Mouse (Mus musculus) intestine, embryonic 14.5 days (tissue): ENCODE data around the gene Tespa1. TPM values are rescaled to one million over a fixed set of nuclear protein-coding genes. Genes with fewer than 3 reads are reported as not detected.
"Not testable (repeated sequence)": the region's sequence is repeated elsewhere in the genome, so short reads cannot be mapped to it uniquely, and the experiment has no call there.

ENCODE experiments used
- ATAC-seq: fragments of 200-750 bp; cut with Nextera tagmentation; replicated peaks from 2 replicates; pipeline ENCODE4 v1.8.0; 2017; ENCODE audit warnings: low read depth, moderate number of reproducible peaks, moderate TSS enrichment, moderate library complexity; ENCODE audit not compliant: low FRiP score, low TSS enrichment
- DNase-seq: peaks from one replicate; pipeline ENCODE4 v3.0.0-alpha.2; 2018; ENCODE audit warnings: low spot score
- H3K27ac ChIP-seq: fragments of 300-500 bp; sonication (generic); 2 replicates; pipeline ENCODE4 v1.5.1; 2014; ENCODE audit warnings: low read depth, mild to moderate bottlenecking, control low read depth
- H3K27me3 ChIP-seq: fragments of 300-500 bp; sonication (generic); replicated peaks from 2 replicates; pipeline ENCODE4 v1.6.1; 2014; ENCODE audit warnings: low read length, control low read depth; ENCODE audit not compliant: control insufficient read depth, insufficient read depth
- H3K36me3 ChIP-seq: fragments of 300-500 bp; sonication (generic); 2 replicates; pipeline ENCODE4 v1.6.1; 2014; ENCODE audit warnings: low read length, control low read depth; ENCODE audit not compliant: control insufficient read depth, insufficient read depth
- H3K4me1 ChIP-seq: fragments of 300-500 bp; sonication (generic); replicated peaks from 2 replicates; pipeline ENCODE4 v1.6.1; 2014; ENCODE audit warnings: low read length, control low read depth, mixed read lengths; ENCODE audit not compliant: control insufficient read depth, insufficient read depth
- H3K4me2 ChIP-seq: fragments of 300-500 bp; sonication (generic); 2 replicates; pipeline ENCODE4 v1.6.1; 2014; ENCODE audit warnings: low read length
- H3K4me3 ChIP-seq: fragments of 300-500 bp; sonication (generic); 2 replicates; pipeline ENCODE4 v1.5.1; 2014; ENCODE audit warnings: low read depth, low read length, control low read depth, mixed read lengths
- H3K9ac ChIP-seq: fragments of 300-500 bp; sonication (generic); 2 replicates; pipeline ENCODE4 v1.6.1; 2014; ENCODE audit warnings: mild to moderate bottlenecking, low read length
- H3K9me3 ChIP-seq: fragments of 300-500 bp; sonication (generic); 2 replicates; pipeline ENCODE4 v1.6.1; 2016; ENCODE audit warnings: low read length, control low read depth; ENCODE audit not compliant: control insufficient read depth
- WGBS: fragments of 180-500 bp; shearing (Covaris S2); extraction: QIAGEN DNeasy Blood & Tissue Kit; methylation state at CpG from one replicate; pipeline ENCODE4 v1.1.7; 2014; 5-methylcytosine and 5-hydroxymethylcytosine counted together
- polyA plus RNA-seq: library from polyadenylated mRNA; unstranded; fragments of >200 nt; fragmentation: Nextera tagmentation; extraction: Ambion mirVana; gene quantifications from 2 replicates; pipeline ENCODE4 v1.2.1, GENCODE M21; 2014

Tespa1 gene
- polyA plus RNA-seq, 1 experiment from 2014 or later, result 0.53 TPM

- WGBS, result 67% methylated on average over 3 of the region's 5 CpGs
- not testable (repeated sequence) for ATAC-seq, H3K9me3 ChIP-seq
Observed at GRCm38 (mm10) chr10:130304138-130304537, 18.5 kb upstream of the Tespa1 start.

GRCm38 (mm10) chr10:130311534-130312227 is 11.0 kb upstream of the Tespa1 start:
- Histone ChIP-seq H3K4me1 (no peaks in the 10 kb centered on the region), H3K9ac (no peak overlapping the region), H3K27ac (no peak overlapping the region), H3K4me2 (no peak overlapping the region), H3K36me3 (no peaks in the 10 kb centered on the region), H3K4me3 (no peak overlapping the region), H3K27me3 (no peaks in the 10 kb centered on the region), H3K9me3 (no peaks in the 10 kb centered on the region)
- 90% methylated on average over 2 of the region's 2 CpGs for WGBS
- no peak for ATAC-seq
- DNase-seq, result no peak

More at GRCm38 (mm10) chr10:130304138-130304537, 18.5 kb upstream of the Tespa1 start:
- H3K27ac ChIP-seq, H3K27me3 ChIP-seq, H3K4me2 ChIP-seq, H3K36me3 ChIP-seq, H3K4me3 ChIP-seq, DNase-seq, H3K9ac ChIP-seq, H3K4me1 ChIP-seq: not testable (repeated sequence)

- H3K27me3 ChIP-seq, result no peaks in the 10 kb centered on the region
- no peak overlapping the region for H3K27ac ChIP-seq
- H3K4me1 ChIP-seq, result no peaks in the 10 kb centered on the region
- no peaks in the 10 kb centered on the region for H3K36me3 ChIP-seq
- no peak for ATAC-seq
- no peak overlapping the region for H3K4me3 ChIP-seq
- no peak for DNase-seq
- no peaks in the 10 kb centered on the region for H3K9me3 ChIP-seq
- no peak overlapping the region for H3K9ac ChIP-seq
- H3K4me2 ChIP-seq, result no peak overlapping the region
- 47% methylated on average over 1 of the region's 1 CpGs for WGBS
Observed at GRCm38 (mm10) chr10:130313531-130313930, 9.1 kb upstream of the Tespa1 start.

- H3K36me3 ChIP-seq, result no peaks in the 10 kb centered on the region
- DNase-seq, result no peak
- no peak overlapping the region for H3K27ac ChIP-seq
- H3K9ac ChIP-seq, result no peak overlapping the region
- H3K9me3 ChIP-seq, result no peaks in the 10 kb centered on the region
- no peaks in the 10 kb centered on the region for H3K4me1 ChIP-seq
- H3K4me3 ChIP-seq, result no peak overlapping the region
- 72% methylated on average over 2 of the region's 2 CpGs for WGBS
- no peak overlapping the region for H3K4me2 ChIP-seq
- ATAC-seq, result no peak
- H3K27me3 ChIP-seq, result no peaks in the 10 kb centered on the region
Observed at GRCm38 (mm10) chr10:130314110-130314829, 8.4 kb upstream of the Tespa1 start.

- H3K36me3 ChIP-seq, result no peaks in the 10 kb centered on the region
- H3K9ac ChIP-seq, result no peak overlapping the region
- H3K4me1 ChIP-seq, result no peaks in the 10 kb centered on the region
- H3K27me3 ChIP-seq, result no peaks in the 10 kb centered on the region
- H3K4me2 ChIP-seq, result no peak overlapping the region
- no peaks in the 10 kb centered on the region for H3K9me3 ChIP-seq
- ATAC-seq (no peak), DNase-seq (no peak)
- no peak overlapping the region for H3K4me3 ChIP-seq
- no peak overlapping the region for H3K27ac ChIP-seq
Observed at GRCm38 (mm10) chr10:130315846-130316245, 6.8 kb upstream of the Tespa1 start.

- Histone ChIP-seq H3K4me3 (no peak overlapping the region), H3K27ac (no peak overlapping the region), H3K9me3 (no peaks in the 10 kb centered on the region), H3K4me1 (no peaks in the 10 kb centered on the region), H3K4me2 (no peak overlapping the region), H3K9ac (no peak overlapping the region), H3K27me3 (no peaks in the 10 kb centered on the region), H3K36me3 (no peaks in the 10 kb centered on the region)
- no peak for ATAC-seq
- no peak for DNase-seq
- 75% methylated on average over 4 of the region's 4 CpGs for WGBS
Observed at GRCm38 (mm10) chr10:130318720-130319119, 4.0 kb upstream of the Tespa1 start.

GRCm38 (mm10) chr10:130320715-130321114 is 2.0 kb upstream of the Tespa1 start:
- H3K4me3 ChIP-seq, result no peak overlapping the region
- no peak for ATAC-seq
- 88% methylated on average over 2 of the region's 2 CpGs for WGBS
- no peak overlapping the region for H3K4me2 ChIP-seq
- no peaks in the 10 kb centered on the region for H3K4me1 ChIP-seq
- no peaks in the 10 kb centered on the region for H3K36me3 ChIP-seq
- no peak overlapping the region for H3K27ac ChIP-seq
- no peak overlapping the region for H3K9ac ChIP-seq
- DNase-seq, result no peak
- no peaks in the 10 kb centered on the region for H3K9me3 ChIP-seq
- H3K27me3 ChIP-seq, result no peaks in the 10 kb centered on the region

GRCm38 (mm10) chr10:130322062-130322461 is 608 bp upstream of the Tespa1 start:
- H3K4me2 ChIP-seq, result no peak overlapping the region
- H3K4me1 ChIP-seq, result no peaks in the 10 kb centered on the region
- no peak for DNase-seq
- no peak for ATAC-seq
- no peaks in the 10 kb centered on the region for H3K9me3 ChIP-seq
- no peaks in the 10 kb centered on the region for H3K27me3 ChIP-seq
- H3K9ac ChIP-seq, result no peak overlapping the region
- H3K4me3 ChIP-seq, result no peak overlapping the region
- H3K27ac ChIP-seq, result no peak overlapping the region
- no peaks in the 10 kb centered on the region for H3K36me3 ChIP-seq

- no peaks in the 10 kb centered on the region for H3K9me3 ChIP-seq
- DNase-seq (no peak), ATAC-seq (no peak)
- H3K4me3 ChIP-seq, result no peak overlapping the region
- H3K36me3 ChIP-seq, result no peaks in the 10 kb centered on the region
- no peak overlapping the region for H3K9ac ChIP-seq
- H3K4me2 ChIP-seq, result no peak overlapping the region
- 84% methylated on average over 4 of the region's 4 CpGs for WGBS
- H3K27me3 ChIP-seq, result no peaks in the 10 kb centered on the region
- no peak overlapping the region for H3K27ac ChIP-seq
- no peaks in the 10 kb centered on the region for H3K4me1 ChIP-seq
Observed at GRCm38 (mm10) chr10:130324243-130324642, 1.6 kb downstream of the Tespa1 start.
